Mouse (Mus musculus) liver, embryonic 14.5 days (tissue): ENCODE data around the gene Creb5.

ENCODE experiments used
- CTCF ChIP-seq: IDR thresholded peaks from 2 replicates; pipeline ENCODE4 v1.5.1; 2016; ENCODE audit warnings: antibody characterized with exemption, low read depth, control low read depth
- EP300 ChIP-seq: IDR thresholded peaks from 2 replicates; pipeline ENCODE4 v1.6.1; 2016; ENCODE audit warnings: antibody characterized with exemption, low read depth

GRCm38 (mm10) chr6:53508847-53509494 lies 221.9 kb downstream of the Creb5 start:
- TF ChIP-seq CTCF (no peak), EP300 (no peak)
